In the genomic region with DNA sequence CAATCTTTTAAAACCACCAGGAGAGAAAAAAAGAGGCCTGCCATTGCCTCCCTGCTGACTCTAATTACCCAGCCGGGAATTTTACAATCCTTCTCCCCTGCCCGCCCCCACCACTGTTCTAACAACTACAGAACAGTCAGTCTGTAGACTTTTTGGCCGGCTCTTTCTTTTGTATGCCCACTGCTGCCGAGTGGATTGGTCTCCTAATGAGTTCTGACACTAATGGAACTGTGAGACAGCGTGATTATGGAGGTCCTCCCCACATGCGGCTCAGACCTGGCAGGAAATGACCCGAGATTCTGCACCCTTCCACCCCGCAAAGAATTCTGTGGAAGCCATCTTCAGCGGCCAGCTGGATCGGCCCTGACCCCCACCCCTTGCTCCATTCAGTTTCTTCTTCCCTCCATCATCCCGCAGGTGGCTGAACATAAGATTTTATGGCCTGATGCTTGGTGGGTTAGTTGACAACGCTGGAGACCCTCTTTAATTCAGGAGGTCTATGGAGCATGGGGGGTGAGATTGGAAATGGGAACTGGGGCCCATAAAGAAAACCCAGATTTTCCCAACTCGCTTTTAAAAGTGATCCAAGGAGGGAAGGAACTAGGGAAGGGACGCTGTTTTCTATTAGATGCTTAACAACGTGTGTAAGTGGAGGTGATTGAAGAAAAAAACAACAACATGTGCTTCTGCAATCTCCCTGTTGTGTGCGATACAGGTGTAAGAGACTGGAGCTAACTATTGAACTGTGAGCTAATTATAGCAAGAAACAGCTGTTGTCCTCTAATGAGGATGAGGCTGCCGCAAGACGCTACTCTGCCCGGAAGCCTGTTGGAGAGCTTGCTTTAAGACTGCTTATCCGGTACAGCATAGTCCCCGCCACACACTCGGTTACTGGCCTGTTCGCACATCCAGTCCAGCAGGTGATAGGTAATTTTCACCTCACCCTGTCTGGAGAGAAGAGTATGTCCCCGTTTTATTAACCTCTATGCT, we compare ENCODE assay signal across 13 mouse cellular contexts.
A peak's percentile ranks its signal among the peaks of the same experiment; 100 is the strongest.
DNase-seq lines count a peak whose midpoint lies in the region; ATAC-seq and TF ChIP-seq lines count a peak whose summit lies in the region.
"Had no signal": no experiment of that assay in that cellular context is flagged by ENCODE, and none has a peak within 500 bp of the region (broad histone marks: within the 10 kb centered on the region; RNA-seq: fewer than 3 reads in every experiment).

No protein-coding gene starts in this region.

- ATAC-seq in hindbrain, postnatal 0 days: 0 out of 2 replicates have a peak, but pooled peaks have one; percentile 19
- no peak for ATAC-seq in midbrain, postnatal 0 days (ENCODE audit: low FRiP score)

- 33% methylated on average over 24 of the region's 24 CpGs for WGBS in forebrain, embryonic 10.5 days
- WGBS in hindbrain, postnatal 0 days: 36% methylated on average over 24 of the region's 24 CpGs
- WGBS in midbrain, postnatal 0 days: 39% methylated on average over 24 of the region's 24 CpGs

- peak overlapping the region; percentile 24; the same call in 1 of the 2 replicates for H3K4me3 ChIP-seq in forebrain, embryonic 10.5 days
- H3K4me3 ChIP-seq in hindbrain, postnatal 0 days (ENCODE audit: low read length): no peak overlapping the region
- no peak overlapping the region for H3K4me3 ChIP-seq in midbrain, postnatal 0 days (ENCODE audit: low read depth, low read length)
- H3K4me3 ChIP-seq: erythroblast, embryonic 14.5 days; heart, embryonic 13.5 days had no signal

- H3K36me3 ChIP-seq in forebrain, embryonic 10.5 days (replicated peaks): no peaks in the 10 kb centered on the region
- no peaks in the 10 kb centered on the region for H3K36me3 ChIP-seq in hindbrain, postnatal 0 days (ENCODE audit: insufficient read depth, low read length)
- no peaks in the 10 kb centered on the region for H3K36me3 ChIP-seq in midbrain, postnatal 0 days (ENCODE audit: insufficient read depth, low read length)
- H3K36me3 ChIP-seq: heart, embryonic 13.5 days had no signal

- peak overlapping the region; percentile 41; the same call in 1 of the 2 replicates for H3K27ac ChIP-seq in forebrain, embryonic 10.5 days
- no peak overlapping the region for H3K27ac ChIP-seq in hindbrain, postnatal 0 days
- H3K27ac ChIP-seq in midbrain, postnatal 0 days (ENCODE audit: low read depth, low read length): no peak overlapping the region
- H3K27ac ChIP-seq: heart, embryonic 13.5 days had no signal

- no peak overlapping the region for H3K4me2 ChIP-seq in hindbrain, postnatal 0 days (ENCODE audit: low read depth, low read length)
- H3K4me2 ChIP-seq in midbrain, postnatal 0 days (ENCODE audit: low read depth, low read length, poor library complexity, severe bottlenecking): no peak overlapping the region
- H3K4me2 ChIP-seq: heart, embryonic 13.5 days had no signal

- DNase-seq in heart, adult 8-10 months (ENCODE audit: low spot score): peak; percentile 50
- no peak for DNase-seq in heart, postnatal 10 days
- peak; percentile 41 for DNase-seq in forebrain, embryonic 10.5 days (ENCODE audit: extremely low spot score, low spot score)
- no peak for DNase-seq in hindbrain, postnatal 0 days (ENCODE audit: low spot score)
- peak; percentile 48 for DNase-seq in midbrain, postnatal 0 days (ENCODE audit: low spot score)
- no peak for DNase-seq in spleen, postnatal 10 days (ENCODE audit: low spot score in 2 of 2)
- no peak for DNase-seq in right cerebral cortex, adult 18-20 months
- no peak for DNase-seq in cerebellum, adult 9-11 months
- DNase-seq: kidney, postnatal 10 days; liver; lung, postnatal 4 days had no signal

- no peak overlapping the region for H3K9ac ChIP-seq in hindbrain, postnatal 0 days (replicated peaks; ENCODE audit: low read length)
- H3K9ac ChIP-seq in midbrain, postnatal 0 days (replicated peaks; ENCODE audit: low read length, poor library complexity, severe bottlenecking): no peak overlapping the region
- H3K9ac ChIP-seq: heart, embryonic 13.5 days had no signal

- no peak for TF ChIP-seq CTCF in hindbrain, postnatal 0 days (IDR thresholded peaks at IDR 0.05; ENCODE audit: low read depth)
- no peak for TF ChIP-seq CTCF in midbrain, postnatal 0 days (IDR thresholded peaks at IDR 0.05)

- no peaks in the 10 kb centered on the region for H3K9me3 ChIP-seq in forebrain, embryonic 10.5 days
- no peaks in the 10 kb centered on the region for H3K9me3 ChIP-seq in hindbrain, postnatal 0 days (ENCODE audit: low read length)
- H3K9me3 ChIP-seq in midbrain, postnatal 0 days (ENCODE audit: low read length): no peaks in the 10 kb centered on the region
- H3K9me3 ChIP-seq: heart, embryonic 13.5 days had no signal

- intact Hi-C loops in heart, postnatal 10 days (cut with DNase I): loop anchor here (10.0 kb wide), 1 partner anchor 343 kb away; no protein-coding TSS in a partner anchor

- H3K4me1 ChIP-seq in forebrain, embryonic 10.5 days: peaks cover 84% of the 10 kb centered on the region
- H3K4me1 ChIP-seq in hindbrain, postnatal 0 days (ENCODE audit: insufficient read depth, low read length): peaks cover 12% of the 10 kb centered on the region
- H3K4me1 ChIP-seq in midbrain, postnatal 0 days (ENCODE audit: insufficient read depth, low read length): peaks cover 3% of the 10 kb centered on the region; the same call in 1 of the 2 replicates

- H3K27me3 ChIP-seq in forebrain, embryonic 10.5 days (ENCODE audit: poor library complexity, severe bottlenecking): peaks cover 97% of the 10 kb centered on the region
- no peaks in the 10 kb centered on the region for H3K27me3 ChIP-seq in hindbrain, postnatal 0 days (ENCODE audit: insufficient read depth, low read length)
- no peaks in the 10 kb centered on the region; the same call in 1 of the 2 replicates for H3K27me3 ChIP-seq in midbrain, postnatal 0 days (ENCODE audit: insufficient read depth, low read length)

Comparison
In these comparisons a context has a peak if more than half of its experiments do, and no peak if none do; other contexts are left out.
1. DNase-seq: peak in heart, adult 8-10 months (single experiment), forebrain, embryonic 10.5 days (single experiment) and midbrain, postnatal 0 days (single experiment); none in heart, postnatal 10 days (0 of 2), hindbrain, postnatal 0 days (single experiment), spleen, postnatal 10 days (0 of 2), right cerebral cortex, adult 18-20 months (single experiment) and cerebellum, adult 9-11 months (single experiment).